Mouse (Mus musculus): Measurements from ENCODE around the gene Sirt3. TPM values are rescaled to one million over a fixed set of nuclear protein-coding genes. Genes with fewer than 3 reads are reported as not detected.

Gene Sirt3
- polyA plus RNA-seq, 1 experiment from 2014 or later, result 21.6 TPM

GRCm38 (mm10) chr7:140846676-140847075 is 35.4 kb downstream of the Sirt3 start:
- H3K9ac ChIP-seq (ENCODE audit: low read length), result no peak overlapping the region

GRCm38 (mm10) chr7:140845683-140846082 is 36.4 kb downstream of the Sirt3 start:
- Histone ChIP-seq H3K27ac (ENCODE audit: low read depth, low read length) (no peak overlapping the region), H3K4me3 (ENCODE audit: low read depth, low read length) (no peak overlapping the region), H3K9me3 (ENCODE audit: control insufficient read depth, low read length) (no peaks in the 10 kb centered on the region), H3K4me2 (no peak overlapping the region), H3K9ac (ENCODE audit: low read length) (no peak overlapping the region), H3K4me1 (ENCODE audit: control insufficient read depth, insufficient read depth, low read length) (no peaks in the 10 kb centered on the region; the same call in 1 of the 2 replicates), H3K27me3 (ENCODE audit: control insufficient read depth, insufficient read depth, low read length) (0 out of 2 replicates have a peak, but pooled peaks cover 2% of the 10 kb centered on the region), H3K36me3 (ENCODE audit: control insufficient read depth, insufficient read depth, low read length) (no peaks in the 10 kb centered on the region)
- WGBS, result 68% methylated on average over 4 of the region's 4 CpGs
- ATAC-seq (ENCODE audit: low FRiP score) (no peak), DNase-seq (ENCODE audit: low spot score, missing footprints) (peak; percentile 65)

More at GRCm38 (mm10) chr7:140846676-140847075, 35.4 kb downstream of the Sirt3 start:
- Histone ChIP-seq H3K4me3 (ENCODE audit: low read depth, low read length) (no peak overlapping the region), H3K4me1 (ENCODE audit: control insufficient read depth, insufficient read depth, low read length) (no peaks in the 10 kb centered on the region; the same call in 1 of the 2 replicates), H3K27ac (ENCODE audit: low read depth, low read length) (no peak overlapping the region), H3K27me3 (ENCODE audit: control insufficient read depth, insufficient read depth, low read length) (0 out of 2 replicates have a peak, but pooled peaks cover under 1% of the 10 kb centered on the region), H3K4me2 (no peak overlapping the region), H3K9me3 (ENCODE audit: control insufficient read depth, low read length) (no peaks in the 10 kb centered on the region), H3K36me3 (ENCODE audit: control insufficient read depth, insufficient read depth, low read length) (0 out of 2 replicates have a peak, but pooled peaks cover 2% of the 10 kb centered on the region)
- ATAC-seq (ENCODE audit: low FRiP score), result no peak
- peak; percentile 17 for DNase-seq (ENCODE audit: low spot score, missing footprints)
- 83% methylated on average over 10 of the region's 10 CpGs for WGBS

GRCm38 (mm10) chr7:140844905-140845665 is 37.0 kb downstream of the Sirt3 start, which contains the start of gene Scgb1c1:
TSS of gene Scgb1c1 (plus strand) at chr7:140845547.
- H3K27ac ChIP-seq (ENCODE audit: low read depth, low read length), result no peak within 1 kb of the TSS
- no peak within 1 kb of the TSS for H3K4me3 ChIP-seq (ENCODE audit: low read depth, low read length)
- no peak within 1 kb of the TSS for H3K4me2 ChIP-seq
- H3K4me1 ChIP-seq (ENCODE audit: control insufficient read depth, insufficient read depth, low read length), result no peaks in the 10 kb centered on the region; the same call in 1 of the 2 replicates
- H3K36me3 ChIP-seq (ENCODE audit: control insufficient read depth, insufficient read depth, low read length), result no peaks in the 10 kb centered on the region
- 0 out of 2 replicates have a peak, but pooled peaks cover 2% of the 10 kb centered on the region for H3K27me3 ChIP-seq (ENCODE audit: control insufficient read depth, insufficient read depth, low read length)
- ATAC-seq (ENCODE audit: low FRiP score) (peak; percentile 82), DNase-seq (ENCODE audit: low spot score, missing footprints) (peak; percentile 98)
- no peaks in the 10 kb centered on the region for H3K9me3 ChIP-seq (ENCODE audit: control insufficient read depth, low read length)
- H3K9ac ChIP-seq (ENCODE audit: low read length), result no peak within 1 kb of the TSS
- WGBS, result 29% methylated on average over 14 of the region's 14 CpGs

GRCm38 (mm10) chr7:140843806-140844205 is 38.3 kb downstream of the Sirt3 start:
- ATAC-seq (ENCODE audit: low FRiP score) (no peak), DNase-seq (ENCODE audit: low spot score, missing footprints) (peak; percentile 74)
- Histone ChIP-seq H3K36me3 (ENCODE audit: control insufficient read depth, insufficient read depth, low read length) (no peaks in the 10 kb centered on the region), H3K9me3 (ENCODE audit: control insufficient read depth, low read length) (no peaks in the 10 kb centered on the region), H3K4me2 (no peak overlapping the region), H3K4me1 (ENCODE audit: control insufficient read depth, insufficient read depth, low read length) (no peaks in the 10 kb centered on the region; the same call in 1 of the 2 replicates), H3K27me3 (ENCODE audit: control insufficient read depth, insufficient read depth, low read length) (0 out of 2 replicates have a peak, but pooled peaks cover 2% of the 10 kb centered on the region), H3K4me3 (ENCODE audit: low read depth, low read length) (no peak overlapping the region), H3K27ac (ENCODE audit: low read depth, low read length) (no peak overlapping the region), H3K9ac (ENCODE audit: low read length) (no peak overlapping the region)
- WGBS, result 86% methylated on average over 7 of the region's 7 CpGs

- WGBS, result 39% methylated on average over 19 of the region's 19 CpGs
- Histone ChIP-seq H3K4me3 (ENCODE audit: low read depth, low read length) (no peak overlapping the region), H3K9ac (ENCODE audit: low read length) (no peak overlapping the region), H3K9me3 (ENCODE audit: control insufficient read depth, low read length) (no peaks in the 10 kb centered on the region), H3K27me3 (ENCODE audit: control insufficient read depth, insufficient read depth, low read length) (0 out of 2 replicates have a peak, but pooled peaks cover 2% of the 10 kb centered on the region), H3K36me3 (ENCODE audit: control insufficient read depth, insufficient read depth, low read length) (no peaks in the 10 kb centered on the region), H3K27ac (ENCODE audit: low read depth, low read length) (no peak overlapping the region), H3K4me1 (ENCODE audit: control insufficient read depth, insufficient read depth, low read length) (no peaks in the 10 kb centered on the region; the same call in 1 of the 2 replicates), H3K4me2 (no peak overlapping the region)
- no peak for ATAC-seq (ENCODE audit: low FRiP score)
- peak; percentile 62 for DNase-seq (ENCODE audit: low spot score, missing footprints)
Measured at GRCm38 (mm10) chr7:140840750-140841735, 41.1 kb downstream of the Sirt3 start.

- ATAC-seq (ENCODE audit: low FRiP score), result no peak
- Histone ChIP-seq H3K4me3 (ENCODE audit: low read depth, low read length) (no peak overlapping the region), H3K9ac (ENCODE audit: low read length) (no peak overlapping the region), H3K9me3 (ENCODE audit: control insufficient read depth, low read length) (no peaks in the 10 kb centered on the region), H3K4me1 (ENCODE audit: control insufficient read depth, insufficient read depth, low read length) (no peaks in the 10 kb centered on the region), H3K27ac (ENCODE audit: low read depth, low read length) (no peak overlapping the region), H3K27me3 (ENCODE audit: control insufficient read depth, insufficient read depth, low read length) (0 out of 2 replicates have a peak, but pooled peaks cover 2% of the 10 kb centered on the region), H3K4me2 (no peak overlapping the region), H3K36me3 (ENCODE audit: control insufficient read depth, insufficient read depth, low read length) (no peaks in the 10 kb centered on the region)
- DNase-seq (ENCODE audit: low spot score, missing footprints), result peak; percentile 76
- 69% methylated on average over 5 of the region's 5 CpGs for WGBS
Measured at GRCm38 (mm10) chr7:140839556-140839955, 42.6 kb downstream of the Sirt3 start.

GRCm38 (mm10) chr7:140836243-140837115 is 45.6 kb downstream of the Sirt3 start:
- Histone ChIP-seq H3K36me3 (ENCODE audit: control insufficient read depth, insufficient read depth, low read length) (no peaks in the 10 kb centered on the region), H3K27me3 (ENCODE audit: control insufficient read depth, insufficient read depth, low read length) (no peaks in the 10 kb centered on the region), H3K9ac (ENCODE audit: low read length) (no peak overlapping the region), H3K27ac (ENCODE audit: low read depth, low read length) (no peak overlapping the region), H3K4me1 (ENCODE audit: control insufficient read depth, insufficient read depth, low read length) (no peaks in the 10 kb centered on the region), H3K4me3 (ENCODE audit: low read depth, low read length) (no peak overlapping the region), H3K4me2 (no peak overlapping the region), H3K9me3 (ENCODE audit: control insufficient read depth, low read length) (no peaks in the 10 kb centered on the region)
- no peak for DNase-seq (ENCODE audit: low spot score, missing footprints)
- 84% methylated on average over 9 of the region's 9 CpGs for WGBS
- no peak for ATAC-seq (ENCODE audit: low FRiP score)

- no peak for DNase-seq (ENCODE audit: low spot score, missing footprints)
- Histone ChIP-seq H3K9ac (ENCODE audit: low read length) (no peak overlapping the region), H3K9me3 (ENCODE audit: control insufficient read depth, low read length) (no peaks in the 10 kb centered on the region), H3K27me3 (ENCODE audit: control insufficient read depth, insufficient read depth, low read length) (no peaks in the 10 kb centered on the region), H3K36me3 (ENCODE audit: control insufficient read depth, insufficient read depth, low read length) (no peaks in the 10 kb centered on the region), H3K27ac (ENCODE audit: low read depth, low read length) (no peak overlapping the region), H3K4me1 (ENCODE audit: control insufficient read depth, insufficient read depth, low read length) (no peaks in the 10 kb centered on the region), H3K4me3 (ENCODE audit: low read depth, low read length) (no peak overlapping the region), H3K4me2 (no peak overlapping the region)
- ATAC-seq (ENCODE audit: low FRiP score), result no peak
- WGBS, result 73% methylated on average over 2 of the region's 2 CpGs
Measured at GRCm38 (mm10) chr7:140835758-140836087, 46.4 kb downstream of the Sirt3 start.
